Mouse (Mus musculus) spleen, adult 2 months (tissue): ENCODE data around the gene Sidt1. TPM values are rescaled to one million over a fixed set of nuclear protein-coding genes. Genes with fewer than 3 reads are reported as not detected.

ENCODE experiments used
- DNase-seq, 2 experiments: peaks; one replicate each; pipeline versions ENCODE4 v3.0.0 to v3.0.0-alpha.2; 2012 to 2021; ENCODE audit warnings: low spot score in 2 of 2, low read depth in 1 of 2
- H3K27ac ChIP-seq: fragments of 200-500 bp; 2 replicates; pipeline ENCODE4 v1.5.1; 2012; ENCODE audit warnings: low read length, inconsistent platforms; ENCODE audit not compliant: insufficient read depth
- H3K27me3 ChIP-seq: fragments of 200-500 bp; 2 replicates; pipeline ENCODE4 v1.6.1; 2012; ENCODE audit warnings: mild to moderate bottlenecking, moderate library complexity, low read length, inconsistent platforms; ENCODE audit not compliant: control insufficient read depth, insufficient read depth
- H3K36me3 ChIP-seq: fragments of 200-500 bp; 2 replicates; pipeline ENCODE4 v1.6.1; 2012; ENCODE audit warnings: mild to moderate bottlenecking, low read length, inconsistent platforms; ENCODE audit not compliant: control insufficient read depth, insufficient read depth
- H3K4me1 ChIP-seq: fragments of 200-500 bp; 2 replicates; pipeline ENCODE4 v1.6.1; 2011; ENCODE audit warnings: inconsistent platforms; ENCODE audit not compliant: control insufficient read depth, insufficient read depth, insufficient read length
- H3K4me3 ChIP-seq: fragments of 200-500 bp; 2 replicates; pipeline ENCODE4 v1.5.1; 2011; ENCODE audit warnings: mild to moderate bottlenecking, inconsistent platforms; ENCODE audit not compliant: insufficient read depth, insufficient read length; ENCODE audit errors: extremely low read depth
- CTCF ChIP-seq: fragments of 200-500 bp; IDR thresholded peaks from 2 replicates; pipeline ENCODE4 v1.5.1; 2011; ENCODE audit warnings: mild to moderate bottlenecking, inconsistent platforms; ENCODE audit not compliant: insufficient read depth, insufficient read length, insufficient replicate concordance; ENCODE audit errors: extremely low read depth
- POLR2A ChIP-seq: fragments of 200-500 bp; IDR thresholded peaks from 2 replicates; pipeline ENCODE4 v1.6.1; 2011; ENCODE audit warnings: low read depth, low read length, inconsistent platforms
- WGBS: fragments of 180-500 bp; shearing (Covaris S2); methylation state at CpG from one replicate; pipeline ENCODE4 v1.1.7; 2018; 5-methylcytosine and 5-hydroxymethylcytosine counted together
- polyA plus RNA-seq: library from polyadenylated mRNA; depleted of rRNA; stranded (reverse); fragments of >200 nt; gene quantifications from 2 replicates; pipeline ENCODE4 v1.2.3, GENCODE M21; 2012

Gene Sidt1
- polyA plus RNA-seq, 1 experiment, result 22.8 TPM

DNA sequence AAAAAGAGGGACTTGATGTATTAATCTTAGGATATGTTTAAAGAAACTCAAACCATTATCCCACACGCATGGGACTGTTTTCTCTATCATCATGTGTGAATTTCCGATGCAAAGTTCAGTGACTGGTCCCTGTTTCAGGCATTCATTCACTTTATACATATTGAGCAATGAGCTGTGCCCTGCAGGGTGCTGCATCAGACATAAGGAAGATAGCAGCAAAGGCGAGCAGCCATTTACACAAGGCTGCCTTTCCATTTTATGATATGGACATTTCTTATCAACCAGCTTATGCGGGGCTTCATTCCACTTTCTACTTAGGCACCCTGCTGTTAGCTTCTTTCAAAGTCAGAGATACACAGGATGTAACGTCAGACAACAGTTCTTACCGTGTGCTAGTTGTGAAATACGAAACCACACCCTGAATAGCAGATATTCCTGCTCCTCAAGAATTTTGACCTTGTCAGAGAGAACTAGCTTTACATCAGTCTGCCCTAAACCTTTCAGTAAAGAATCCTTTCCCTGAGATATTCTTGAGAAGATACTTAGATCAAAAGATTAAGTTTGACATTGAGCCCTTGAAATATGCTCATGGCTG lies 45.5 kb downstream of the Sidt1 start:
- H3K36me3 ChIP-seq, result no peaks in the 10 kb centered on the region; the same call in 1 of the 2 replicates
- no peak for DNase-seq
- 73% methylated on average over 7 of the region's 7 CpGs for WGBS
- TF ChIP-seq POLR2A, result no peak
- TF ChIP-seq CTCF, result no peak
- H3K27ac ChIP-seq, result no peak overlapping the region
- no peaks in the 10 kb centered on the region for H3K4me1 ChIP-seq
- no peak overlapping the region for H3K4me3 ChIP-seq
- no peaks in the 10 kb centered on the region for H3K27me3 ChIP-seq

GRCm38 (mm10) chr16:44282614-44283325 lies 50.2 kb downstream of the Sidt1 start:
- Histone ChIP-seq H3K36me3 (no peaks in the 10 kb centered on the region; the same call in 1 of the 2 replicates), H3K27me3 (no peaks in the 10 kb centered on the region), H3K4me1 (no peaks in the 10 kb centered on the region), H3K4me3 (no peak overlapping the region), H3K27ac (no peak overlapping the region)
- TF ChIP-seq POLR2A (no peak), CTCF (no peak)
- no peak for DNase-seq
- 85% methylated on average over 5 of the region's 5 CpGs for WGBS

- Histone ChIP-seq H3K27ac (no peak overlapping the region), H3K4me3 (no peak overlapping the region), H3K27me3 (no peaks in the 10 kb centered on the region), H3K4me1 (no peaks in the 10 kb centered on the region), H3K36me3 (no peaks in the 10 kb centered on the region; the same call in 1 of the 2 replicates)
- WGBS, result 75% methylated on average over 3 of the region's 3 CpGs
- no peak for DNase-seq
- TF ChIP-seq CTCF (no peak), POLR2A (no peak)
Measured at GRCm38 (mm10) chr16:44282036-44282435, 51.0 kb downstream of the Sidt1 start.

DNA sequence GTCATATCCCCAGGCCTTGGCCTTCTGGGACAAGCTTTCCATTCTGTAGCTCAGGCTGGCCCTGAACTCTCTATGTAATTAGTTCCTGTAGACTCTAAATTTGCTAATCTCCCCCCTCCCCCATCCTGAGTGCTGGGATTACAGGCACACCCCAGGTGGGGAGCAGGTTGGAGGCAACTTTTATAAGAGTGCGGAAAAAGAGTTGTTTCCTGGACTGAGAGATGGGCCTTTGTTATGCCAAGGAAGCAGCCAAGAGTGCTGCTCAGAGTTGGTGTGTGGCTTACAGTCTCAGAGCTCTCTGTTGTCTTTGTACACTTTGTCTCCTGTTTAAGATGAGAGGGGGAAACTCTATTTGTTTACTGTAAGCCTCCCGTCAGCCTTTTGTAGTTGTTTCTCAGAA lies 52.2 kb downstream of the Sidt1 start:
- WGBS, result 95% methylated on average over 2 of the region's 2 CpGs
- H3K4me3 ChIP-seq, result no peak overlapping the region
- no peaks in the 10 kb centered on the region; the same call in 1 of the 2 replicates for H3K36me3 ChIP-seq
- no peak for DNase-seq
- TF ChIP-seq CTCF, result no peak
- TF ChIP-seq POLR2A, result no peak
- H3K27me3 ChIP-seq, result no peaks in the 10 kb centered on the region
- H3K27ac ChIP-seq, result no peak overlapping the region
- H3K4me1 ChIP-seq, result no peaks in the 10 kb centered on the region

GRCm38 (mm10) chr16:44277212-44277611 lies 55.8 kb downstream of the Sidt1 start:
- TF ChIP-seq POLR2A, result no peak
- TF ChIP-seq CTCF, result no peak
- 95% methylated on average over 10 of the region's 10 CpGs for WGBS
- no peaks in the 10 kb centered on the region for H3K4me1 ChIP-seq
- H3K27ac ChIP-seq, result no peak overlapping the region
- H3K27me3 ChIP-seq, result no peaks in the 10 kb centered on the region
- DNase-seq, result no peak
- H3K36me3 ChIP-seq, result no peaks in the 10 kb centered on the region
- H3K4me3 ChIP-seq, result no peak overlapping the region

DNA sequence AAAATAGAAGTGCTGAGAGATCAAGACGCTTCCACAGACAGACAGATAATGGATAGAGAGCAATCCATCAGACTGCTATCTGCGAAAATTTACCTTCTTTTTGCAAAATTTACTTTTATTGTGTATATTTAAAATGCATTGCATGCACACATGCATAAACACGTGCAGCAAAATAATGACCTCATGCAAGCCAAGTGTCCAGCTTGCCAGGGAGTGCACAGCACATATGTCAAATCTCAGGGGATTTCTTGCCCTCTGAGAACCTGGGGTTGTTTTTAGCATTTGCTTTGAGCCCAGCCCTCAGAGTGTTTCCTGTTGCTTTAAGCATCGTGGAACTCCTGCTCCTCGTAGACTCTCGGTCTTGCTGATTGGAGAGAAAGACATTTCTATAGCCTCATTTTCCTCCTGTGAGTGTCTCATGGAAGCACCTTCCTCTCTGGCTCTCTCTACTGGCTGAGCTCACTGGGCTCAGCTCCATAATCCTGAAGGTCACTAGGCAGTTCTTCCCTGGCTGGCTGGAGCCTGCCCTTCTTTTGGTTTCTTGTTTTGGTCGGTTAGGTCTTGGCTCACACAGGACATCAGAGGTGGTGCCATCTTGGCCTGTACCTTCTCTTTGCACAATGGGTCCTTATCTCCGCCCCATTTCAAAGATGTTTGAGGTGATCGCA lies 61.5 kb downstream of the Sidt1 start:
- 57% methylated on average over 9 of the region's 9 CpGs for WGBS
- Histone ChIP-seq H3K27me3 (no peaks in the 10 kb centered on the region), H3K4me3 (no peak overlapping the region), H3K36me3 (no peaks in the 10 kb centered on the region), H3K4me1 (peaks cover 3% of the 10 kb centered on the region; the same call in 1 of the 2 replicates), H3K27ac (no peak overlapping the region)
- no peak for DNase-seq
- TF ChIP-seq POLR2A (no peak), CTCF (no peak)

- H3K36me3 ChIP-seq, result no peaks in the 10 kb centered on the region
- H3K27me3 ChIP-seq, result no peaks in the 10 kb centered on the region
- H3K4me3 ChIP-seq, result no peak overlapping the region
- DNase-seq, result no peak
- no peak overlapping the region for H3K27ac ChIP-seq
- WGBS, result 86% methylated on average over 5 of the region's 5 CpGs
- TF ChIP-seq POLR2A, result no peak
- no peak for TF ChIP-seq CTCF
- peaks cover 3% of the 10 kb centered on the region; the same call in 1 of the 2 replicates for H3K4me1 ChIP-seq
Measured at GRCm38 (mm10) chr16:44270606-44271005, 62.4 kb downstream of the Sidt1 start.
